Mouse (Mus musculus): Measurements from ENCODE around the gene Bcl7a.

DNA sequence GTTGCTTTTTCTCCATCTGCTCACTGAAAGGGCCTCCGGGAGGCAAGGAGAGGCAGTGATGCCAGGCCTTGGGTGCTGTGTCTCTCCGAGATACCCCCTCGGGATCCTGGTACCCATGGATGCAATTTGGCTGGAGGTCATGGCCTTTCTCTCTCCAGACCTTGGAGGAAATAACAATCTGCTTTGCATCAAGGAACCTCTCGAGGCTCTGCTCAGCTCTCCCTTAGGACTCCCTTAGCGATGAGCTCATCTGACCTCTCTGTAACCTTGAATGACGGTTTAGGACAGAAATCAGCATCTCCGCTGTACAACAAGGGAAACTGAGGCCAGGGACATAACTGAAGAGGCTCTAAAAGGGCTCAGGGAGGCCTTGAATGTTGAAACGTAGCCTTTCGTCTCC is 35.1 kb downstream of the Bcl7a start:
- TF ChIP-seq CTCF (IDR thresholded peaks at IDR 0.05; ENCODE audit: low read depth, low read length), result no peak
- TF ChIP-seq GATA1 (IDR thresholded peaks at IDR 0.05; ENCODE audit: borderline replicate concordance, low read length), result no peak
- TF ChIP-seq TAL1 (conservative IDR thresholded peaks at IDR 0.05; ENCODE audit: low read depth, low read length), result no peak
- TF ChIP-seq POLR2AphosphoS5 (IDR thresholded peaks at IDR 0.05; ENCODE audit: insufficient replicate concordance, low read depth, low read length), result no peak
- no peak for TF ChIP-seq GATA2 (IDR thresholded peaks at IDR 0.05; ENCODE audit: borderline replicate concordance, low read depth, low read length)
